Mouse (Mus musculus) embryonic facial prominence, embryonic 13.5 days (tissue): ENCODE measurements around the gene Gpx2. TPM values are rescaled to one million over a fixed set of nuclear protein-coding genes. Genes with fewer than 3 reads are reported as not detected.
A peak's percentile ranks its signal among the peaks of the same experiment; 100 is the strongest.
"Not testable (repeated sequence)": the region's sequence is repeated elsewhere in the genome, so short reads cannot be mapped to it uniquely, and the experiment has no call there.

ENCODE experiments used
- ATAC-seq: fragments of 200-750 bp; cut with Nextera tagmentation; 2 replicates; pipeline ENCODE4 v1.8.0; 2017; ENCODE audit warnings: low read depth; ENCODE audit not compliant: insufficient number of reproducible peaks, insufficient read depth, low FRiP score, low TSS enrichment
- H3K27ac ChIP-seq: fragments of 300-500 bp; sonication (generic); 2 replicates; pipeline ENCODE4 v1.5.1; 2015; ENCODE audit warnings: moderate library complexity, mild to moderate bottlenecking, inconsistent platforms
- H3K27me3 ChIP-seq: fragments of 300-500 bp; sonication (generic); 2 replicates; pipeline ENCODE4 v1.6.1; 2015; ENCODE audit warnings: mild to moderate bottlenecking, inconsistent platforms
- H3K36me3 ChIP-seq: fragments of 300-500 bp; sonication (generic); 2 replicates; pipeline ENCODE4 v1.6.1; 2015; ENCODE audit warnings: mild to moderate bottlenecking, inconsistent platforms
- H3K4me1 ChIP-seq: fragments of 300-500 bp; sonication (generic); 2 replicates; pipeline ENCODE4 v1.6.1; 2015; ENCODE audit warnings: inconsistent platforms
- H3K4me2 ChIP-seq: fragments of 300-500 bp; sonication (generic); 2 replicates; pipeline ENCODE4 v1.6.1; 2015; ENCODE audit warnings: moderate library complexity, mild to moderate bottlenecking, inconsistent platforms
- H3K4me3 ChIP-seq: fragments of 300-500 bp; sonication (generic); 2 replicates; pipeline ENCODE4 v1.5.1; 2015; ENCODE audit warnings: mild to moderate bottlenecking, inconsistent platforms
- H3K9ac ChIP-seq: fragments of 300-500 bp; sonication (generic); 2 replicates; pipeline ENCODE4 v1.6.1; 2015; ENCODE audit warnings: mild to moderate bottlenecking, inconsistent platforms
- H3K9me3 ChIP-seq: fragments of 300-500 bp; sonication (generic); 2 replicates; pipeline ENCODE4 v1.6.1; 2016; ENCODE audit warnings: inconsistent platforms
- WGBS: fragments of 180-500 bp; shearing (Covaris S2); methylation state at CpG from one replicate; pipeline ENCODE4 v1.1.7; 2015; ENCODE audit warnings: mixed read lengths; 5-methylcytosine and 5-hydroxymethylcytosine counted together
- polyA plus RNA-seq: library from polyadenylated mRNA; unstranded; fragments of >200 nt; fragmentation: Nextera tagmentation; extraction: Ambion mirVana; gene quantifications from 2 replicates; pipeline ENCODE4 v1.2.1, GENCODE M21; 2015

Gpx2 gene
- polyA plus RNA-seq, 1 experiment from 2014 or later, result 0.97 TPM

GRCm38 (mm10) chr12:76803700-76804252 lies 8.4 kb upstream of the Gpx2 start:
- Histone ChIP-seq H3K9ac (no peak overlapping the region), H3K36me3 (peaks cover 15% of the 10 kb centered on the region), H3K4me2 (no peak overlapping the region), H3K9me3 (no peaks in the 10 kb centered on the region), H3K27me3 (no peaks in the 10 kb centered on the region), H3K4me1 (no peaks in the 10 kb centered on the region), H3K27ac (no peak overlapping the region), H3K4me3 (no peak overlapping the region)
- no peak for ATAC-seq
- 53% methylated on average over 7 of the region's 7 CpGs for WGBS

DNA sequence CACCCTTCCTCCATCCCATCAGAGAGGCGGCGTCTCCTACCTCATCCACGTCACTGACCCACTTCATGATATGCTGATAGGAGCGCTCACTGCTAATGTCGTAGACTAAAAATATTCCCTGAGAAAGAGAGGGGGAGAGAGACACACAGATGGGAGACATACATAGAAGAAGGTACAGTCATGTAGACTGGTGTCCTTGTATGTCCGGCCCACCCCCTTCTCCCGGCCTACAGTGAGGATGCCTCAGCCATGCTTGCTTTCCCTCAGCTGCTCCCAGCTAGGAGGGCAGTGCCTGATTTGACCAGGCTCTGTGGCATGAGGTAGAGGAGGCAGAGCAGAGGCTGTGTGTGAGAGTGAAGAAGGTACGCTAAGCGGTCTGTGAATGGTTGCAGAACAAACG lies 7.7 kb upstream of the Gpx2 start:
- no peak overlapping the region for H3K27ac ChIP-seq
- no peak overlapping the region for H3K9ac ChIP-seq
- 90% methylated on average over 10 of the region's 10 CpGs for WGBS
- peaks cover 15% of the 10 kb centered on the region for H3K36me3 ChIP-seq
- no peaks in the 10 kb centered on the region for H3K4me1 ChIP-seq
- H3K27me3 ChIP-seq, result no peaks in the 10 kb centered on the region
- H3K4me3 ChIP-seq, result no peak overlapping the region
- H3K4me2 ChIP-seq, result no peak overlapping the region
- no peak for ATAC-seq
- H3K9me3 ChIP-seq, result no peaks in the 10 kb centered on the region

DNA sequence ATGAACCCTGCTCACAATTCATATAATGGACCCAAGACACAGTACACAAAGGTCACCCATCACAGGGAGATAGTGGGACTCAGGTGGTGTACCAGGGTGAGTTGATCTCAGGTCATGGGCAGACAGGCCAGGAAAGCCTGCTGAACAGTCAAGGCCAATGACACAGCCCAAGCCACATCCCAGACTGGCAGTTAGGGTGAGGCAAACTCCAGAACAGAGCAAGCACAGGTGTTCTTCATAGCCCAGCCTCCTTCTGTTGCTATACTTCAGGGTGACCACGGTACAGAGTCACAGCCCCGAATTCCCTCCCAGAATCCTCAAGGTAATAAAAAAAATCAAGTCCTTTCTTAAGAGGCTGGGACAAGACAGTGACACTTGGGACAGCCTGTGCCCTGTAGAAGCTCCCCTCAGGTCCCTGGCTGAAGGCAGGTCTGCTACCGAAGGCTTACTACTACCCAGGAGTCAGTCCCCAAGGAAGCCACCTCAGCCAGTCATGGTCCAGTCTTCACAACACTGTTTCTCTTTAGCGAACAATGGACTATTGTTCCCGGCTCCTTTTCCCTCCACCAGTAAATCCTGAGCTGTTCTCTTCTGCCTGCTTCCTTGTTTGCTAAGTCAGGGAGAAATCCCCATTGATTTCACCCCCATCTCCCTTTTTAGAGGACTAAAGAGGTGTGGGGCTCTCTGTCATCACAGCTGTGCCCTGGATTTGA lies 2.8 kb upstream of the Gpx2 start:
- H3K9ac ChIP-seq, result no peak overlapping the region
- no peak overlapping the region for H3K27ac ChIP-seq
- 51% methylated on average over 5 of the region's 5 CpGs for WGBS
- no peak overlapping the region for H3K4me3 ChIP-seq
- H3K4me1 ChIP-seq, result no peaks in the 10 kb centered on the region
- no peaks in the 10 kb centered on the region for H3K27me3 ChIP-seq
- no peaks in the 10 kb centered on the region for H3K9me3 ChIP-seq
- ATAC-seq, result no peak
- no peak overlapping the region for H3K4me2 ChIP-seq
- peaks cover 14% of the 10 kb centered on the region for H3K36me3 ChIP-seq

DNA sequence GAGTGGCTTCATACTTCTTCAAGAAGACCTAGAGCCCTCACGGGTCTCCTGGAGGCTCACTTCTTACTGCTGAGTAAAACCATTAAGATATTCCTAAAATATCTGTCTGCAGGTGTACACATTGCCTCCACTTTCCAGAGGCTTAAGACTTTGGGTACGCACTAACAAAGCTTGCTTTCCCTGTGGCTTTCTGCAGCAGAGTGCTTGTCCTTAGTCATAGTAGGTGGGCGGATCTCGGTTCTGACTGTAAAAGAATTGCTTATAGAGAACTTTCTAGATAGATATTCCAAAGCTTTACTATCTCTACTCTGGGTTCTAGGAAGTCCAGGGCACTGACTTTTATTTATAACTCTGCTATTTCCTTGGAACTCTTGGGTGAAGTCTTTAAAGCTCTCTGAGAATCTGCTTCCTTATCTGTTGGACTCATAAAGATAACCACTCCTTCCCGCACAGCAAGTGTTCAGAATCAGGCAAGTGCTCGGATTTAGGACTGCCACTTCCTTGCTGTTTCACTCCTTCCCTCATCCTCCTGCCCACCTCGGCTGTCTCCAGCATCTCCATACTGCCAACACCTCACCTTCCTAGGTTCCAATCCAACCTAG lies 1.7 kb upstream of the Gpx2 start:
- H3K27me3 ChIP-seq, result no peaks in the 10 kb centered on the region
- H3K4me2 ChIP-seq, result no peak overlapping the region
- no peak overlapping the region for H3K4me3 ChIP-seq
- H3K9ac ChIP-seq, result no peak overlapping the region
- no peak overlapping the region for H3K27ac ChIP-seq
- H3K9me3 ChIP-seq, result no peaks in the 10 kb centered on the region
- WGBS, result 85% methylated on average over 7 of the region's 7 CpGs
- H3K36me3 ChIP-seq, result peaks cover 11% of the 10 kb centered on the region; the same call in 1 of the 2 replicates
- no peak for ATAC-seq
- no peaks in the 10 kb centered on the region for H3K4me1 ChIP-seq

GRCm38 (mm10) chr12:76792540-76792939 lies 2.8 kb downstream of the Gpx2 start:
- not testable (repeated sequence) for H3K9ac ChIP-seq, H3K4me1 ChIP-seq, H3K4me2 ChIP-seq, H3K9me3 ChIP-seq, H3K27ac ChIP-seq, H3K27me3 ChIP-seq, H3K4me3 ChIP-seq, H3K36me3 ChIP-seq
- WGBS, result 60% methylated on average over 14 of the region's 14 CpGs
- peak; percentile 26; the same call in 1 of the 2 replicates for ATAC-seq

- no peak for ATAC-seq
Observed at GRCm38 (mm10) chr12:76790446-76791084, 4.8 kb downstream of the Gpx2 start.

GRCm38 (mm10) chr12:76784056-76784619 lies 11.2 kb downstream of the Gpx2 start:
- H3K27me3 ChIP-seq, result no peaks in the 10 kb centered on the region
- WGBS, result 69% methylated on average over 10 of the region's 10 CpGs
- H3K9ac ChIP-seq, result no peak overlapping the region
- no peak overlapping the region for H3K27ac ChIP-seq
- H3K4me2 ChIP-seq, result no peak overlapping the region
- H3K36me3 ChIP-seq, result no peaks in the 10 kb centered on the region
- H3K4me1 ChIP-seq, result peaks cover 8% of the 10 kb centered on the region; the same call in 1 of the 2 replicates
- H3K9me3 ChIP-seq, result no peaks in the 10 kb centered on the region
- no peak overlapping the region for H3K4me3 ChIP-seq
- ATAC-seq, result no peak

More at GRCm38 (mm10) chr12:76790446-76791084, 4.8 kb downstream of the Gpx2 start:
- no peaks in the 10 kb centered on the region for H3K9me3 ChIP-seq
- no peak overlapping the region for H3K9ac ChIP-seq
- no peaks in the 10 kb centered on the region for H3K36me3 ChIP-seq
- no peak overlapping the region for H3K4me2 ChIP-seq
- no peak overlapping the region for H3K4me3 ChIP-seq
- 57% methylated on average over 8 of the region's 8 CpGs for WGBS
- no peaks in the 10 kb centered on the region for H3K4me1 ChIP-seq
- no peaks in the 10 kb centered on the region for H3K27me3 ChIP-seq
- no peak overlapping the region for H3K27ac ChIP-seq

DNA sequence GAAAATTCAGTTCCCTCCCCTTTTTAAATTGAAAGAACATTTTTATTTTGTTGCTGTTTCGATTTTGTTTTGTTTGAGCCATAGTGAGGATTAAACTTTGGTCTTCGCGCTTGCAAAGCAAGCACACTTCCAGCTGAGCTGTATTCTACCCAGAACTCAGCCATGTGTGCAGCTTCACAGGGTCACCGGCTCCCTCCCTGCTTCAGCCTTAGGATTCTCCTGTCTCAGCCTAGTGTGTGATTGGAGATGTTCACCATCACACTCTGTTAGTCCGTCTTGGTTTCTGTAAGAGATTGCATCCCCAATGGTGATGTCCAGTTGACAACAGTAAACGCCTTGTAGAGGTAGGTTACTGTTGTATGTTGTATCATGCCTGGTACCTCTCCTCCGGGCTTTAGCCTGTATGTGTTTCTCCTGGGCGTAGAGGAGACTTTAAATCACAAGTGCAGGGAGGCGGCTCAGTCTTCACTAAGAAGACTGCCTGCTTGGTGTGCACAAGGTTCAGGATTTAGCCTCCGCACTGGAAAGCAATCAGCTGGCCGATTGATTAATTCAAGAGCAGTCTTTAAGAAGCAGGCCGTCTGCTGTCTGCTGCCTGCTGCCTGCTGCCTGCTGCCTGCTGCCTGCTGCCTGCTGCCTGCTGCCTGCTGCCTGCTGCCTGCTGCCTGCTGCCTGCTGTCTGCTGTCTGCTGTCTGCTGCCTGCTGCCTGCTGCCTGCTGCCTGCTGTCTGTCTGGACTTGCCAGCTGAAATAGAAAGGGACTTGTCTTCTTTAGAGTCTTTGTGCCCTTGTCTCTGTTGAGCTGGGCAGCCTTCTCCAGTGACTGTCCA lies 14.5 kb downstream of the Gpx2 start:
- Histone ChIP-seq H3K9ac (no peak overlapping the region), H3K4me1 (peaks cover 8% of the 10 kb centered on the region; the same call in 1 of the 2 replicates), H3K27me3 (no peaks in the 10 kb centered on the region), H3K27ac (no peak overlapping the region; the same call in 1 of the 2 replicates), H3K9me3 (no peaks in the 10 kb centered on the region), H3K36me3 (peaks cover 8% of the 10 kb centered on the region), H3K4me3 (no peak overlapping the region), H3K4me2 (no peak overlapping the region)
- WGBS, result 72% methylated on average over 12 of the region's 12 CpGs
- ATAC-seq, result no peak

DNA sequence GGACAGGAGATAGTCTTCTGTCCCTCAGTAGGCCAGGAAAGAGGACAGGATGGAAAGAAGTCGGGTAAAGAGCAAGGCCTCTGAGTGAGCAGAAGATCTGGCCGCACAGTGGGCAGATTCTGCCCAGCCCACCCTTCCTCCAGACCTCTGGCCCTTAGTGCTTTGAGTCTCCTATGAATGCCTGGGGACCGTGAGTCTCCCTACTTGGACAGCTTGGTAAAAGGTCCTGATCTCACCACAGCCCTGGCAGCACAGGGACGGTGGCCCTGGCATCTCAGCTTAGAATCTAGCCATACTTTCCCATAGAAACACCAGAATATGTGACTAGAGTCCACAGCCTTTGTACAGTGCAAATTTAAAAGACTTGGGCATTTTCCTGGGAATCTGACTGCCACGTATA lies 15.4 kb downstream of the Gpx2 start:
- Histone ChIP-seq H3K4me3 (no peak overlapping the region), H3K36me3 (peaks cover 8% of the 10 kb centered on the region), H3K9me3 (no peaks in the 10 kb centered on the region), H3K4me1 (peaks cover 8% of the 10 kb centered on the region; the same call in 1 of the 2 replicates), H3K27ac (no peak overlapping the region), H3K4me2 (no peak overlapping the region), H3K27me3 (no peaks in the 10 kb centered on the region), H3K9ac (no peak overlapping the region)
- ATAC-seq, result no peak
- 76% methylated on average over 5 of the region's 5 CpGs for WGBS

DNA sequence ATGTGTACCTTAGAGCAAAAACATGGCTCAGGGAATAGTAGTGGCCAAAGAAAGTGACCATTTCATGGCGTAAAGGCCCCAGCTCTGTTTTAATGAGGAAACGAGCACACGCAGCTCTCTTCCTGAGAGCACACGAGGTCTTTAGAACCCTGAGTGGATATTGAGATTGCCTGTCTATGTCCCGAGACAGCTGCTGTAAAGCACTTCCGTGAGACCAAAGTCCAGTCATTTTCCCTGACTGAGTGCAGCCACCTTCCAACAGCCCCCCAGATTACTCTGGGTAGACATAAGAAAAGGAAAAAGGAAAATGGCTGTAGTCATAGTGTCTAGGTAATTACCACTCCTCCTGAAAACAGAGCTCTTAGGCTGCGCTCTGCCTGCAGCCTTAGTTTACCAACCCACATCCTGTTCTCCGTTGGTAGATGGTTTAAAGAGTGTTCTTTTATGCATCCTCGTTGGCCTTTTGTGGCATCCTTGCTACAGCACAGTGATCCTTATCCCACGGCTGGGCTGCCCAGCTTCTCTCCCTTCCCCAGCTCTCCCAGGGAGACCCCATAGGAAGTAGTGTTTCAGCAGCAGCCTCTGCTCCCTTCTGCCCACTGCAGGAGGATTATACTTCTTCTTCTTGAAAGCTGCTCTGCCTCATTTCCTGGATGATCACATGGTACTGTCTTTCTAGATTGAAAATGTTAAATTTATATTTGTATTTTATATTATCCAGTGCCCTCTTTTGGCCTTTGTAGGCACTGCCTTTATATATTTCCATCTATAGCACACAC lies 16.9 kb downstream of the Gpx2 start:
- 84% methylated on average over 10 of the region's 10 CpGs for WGBS

More for the DNA sequence above, 16.9 kb downstream of the Gpx2 start:
- Histone ChIP-seq H3K9ac (no peak overlapping the region), H3K27me3 (no peaks in the 10 kb centered on the region), H3K36me3 (peaks cover 8% of the 10 kb centered on the region), H3K4me3 (no peak overlapping the region), H3K27ac (no peak overlapping the region), H3K9me3 (no peaks in the 10 kb centered on the region), H3K4me1 (peaks cover 8% of the 10 kb centered on the region; the same call in 1 of the 2 replicates), H3K4me2 (no peak overlapping the region)
- ATAC-seq, result no peak
